Mouse (Mus musculus): ENCODE results near the gene Olfr91. TPM values are rescaled to one million over a fixed set of nuclear protein-coding genes. Genes with fewer than 3 reads are reported as not detected.

Olfr91 gene
- polyA plus RNA-seq, 1 experiment from 2014 or later = not detected

Other genes starting within 250 kb of the Olfr91 start
- gene Trim15, start 231.1 kb downstream of the Olfr91 start, polyA plus RNA-seq (2014; fragmentation: Nextera tagmentation; extraction: Ambion mirVana) = 0.48 and 0.51 TPM in 2 replicates
- gene Trim10, start 228.7 kb downstream of the Olfr91 start, polyA plus RNA-seq (2014; fragmentation: Nextera tagmentation; extraction: Ambion mirVana) = 7.7 and 8.1 TPM in 2 replicates
- gene Trim40, start 208.2 kb downstream of the Olfr91 start, polyA plus RNA-seq (2014; fragmentation: Nextera tagmentation; extraction: Ambion mirVana) = not detected in 2 replicates
- not detected in 2 replicates for gene Trim31, start 200.2 kb downstream of the Olfr91 start, polyA plus RNA-seq (2014; fragmentation: Nextera tagmentation; extraction: Ambion mirVana)
- gene Rnf39, start 155.4 kb downstream of the Olfr91 start, polyA plus RNA-seq (2014; fragmentation: Nextera tagmentation; extraction: Ambion mirVana) = 0.46 TPM in 2 replicates
- gene Ppp1r11, start 146.5 kb downstream of the Olfr91 start, polyA plus RNA-seq (2014; fragmentation: Nextera tagmentation; extraction: Ambion mirVana) = 152 and 157 TPM in 2 replicates
- 83.5 and 86.7 TPM in 2 replicates for gene Znrd1, start 139.7 kb downstream of the Olfr91 start, polyA plus RNA-seq (2014; fragmentation: Nextera tagmentation; extraction: Ambion mirVana)
- gene Znrd1as, start 139.7 kb downstream of the Olfr91 start, polyA plus RNA-seq (2014; fragmentation: Nextera tagmentation; extraction: Ambion mirVana) = 8.5 and 9.4 TPM in 2 replicates
- gene 2410137M14Rik, start 117.0 kb downstream of the Olfr91 start, polyA plus RNA-seq (2014; fragmentation: Nextera tagmentation; extraction: Ambion mirVana) = 0.39 TPM in 1 of 2 replicates, not detected in the other
- 0.41 and 0.67 TPM in 2 replicates for gene H2-M5, start 108.7 kb downstream of the Olfr91 start, polyA plus RNA-seq (2014; fragmentation: Nextera tagmentation; extraction: Ambion mirVana)
- gene Zfp57, start 97.1 kb downstream of the Olfr91 start, polyA plus RNA-seq (2014; fragmentation: Nextera tagmentation; extraction: Ambion mirVana) = 89.9 and 102 TPM in 2 replicates
- gene Mog, start 74.9 kb downstream of the Olfr91 start, polyA plus RNA-seq (2014; fragmentation: Nextera tagmentation; extraction: Ambion mirVana) = 0.18 and 0.42 TPM in 2 replicates
- 14.3 and 14.5 TPM in 2 replicates for gene Gabbr1, start 52.3 kb downstream of the Olfr91 start, polyA plus RNA-seq (2014; fragmentation: Nextera tagmentation; extraction: Ambion mirVana)
- gene Olfr90, start 9.8 kb downstream of the Olfr91 start, polyA plus RNA-seq (2014; fragmentation: Nextera tagmentation; extraction: Ambion mirVana) = not detected in 2 replicates
- gene Olfr92, start 21.8 kb upstream of the Olfr91 start, polyA plus RNA-seq (2014; fragmentation: Nextera tagmentation; extraction: Ambion mirVana) = not detected in 2 replicates
- gene Olfr93, start 63.2 kb upstream of the Olfr91 start, polyA plus RNA-seq (2014; fragmentation: Nextera tagmentation; extraction: Ambion mirVana) = not detected in 2 replicates
- not detected in 2 replicates for gene Ubd, start 95.6 kb upstream of the Olfr91 start, polyA plus RNA-seq (2014; fragmentation: Nextera tagmentation; extraction: Ambion mirVana)
- not detected in 2 replicates for gene Olfr94, start 102.7 kb upstream of the Olfr91 start, polyA plus RNA-seq (2014; fragmentation: Nextera tagmentation; extraction: Ambion mirVana)
- not detected in 2 replicates for gene Olfr95, start 114.8 kb upstream of the Olfr91 start, polyA plus RNA-seq (2014; fragmentation: Nextera tagmentation; extraction: Ambion mirVana)
- gene Olfr96, start 121.9 kb upstream of the Olfr91 start, polyA plus RNA-seq (2014; fragmentation: Nextera tagmentation; extraction: Ambion mirVana) = not detected in 2 replicates
- gene Olfr97, start 139.1 kb upstream of the Olfr91 start, polyA plus RNA-seq (2014; fragmentation: Nextera tagmentation; extraction: Ambion mirVana) = not detected in 2 replicates
- not detected in 2 replicates for gene Olfr98, start 165.5 kb upstream of the Olfr91 start, polyA plus RNA-seq (2014; fragmentation: Nextera tagmentation; extraction: Ambion mirVana)
- gene H2-M3, start 171.9 kb upstream of the Olfr91 start, polyA plus RNA-seq (2014; fragmentation: Nextera tagmentation; extraction: Ambion mirVana) = 1.4 and 1.8 TPM in 2 replicates
- gene Olfr99, start 185.2 kb upstream of the Olfr91 start, polyA plus RNA-seq (2014; fragmentation: Nextera tagmentation; extraction: Ambion mirVana) = not detected in 2 replicates
- gene Olfr101, start 206.0 kb upstream of the Olfr91 start, polyA plus RNA-seq (2014; fragmentation: Nextera tagmentation; extraction: Ambion mirVana) = not detected in 2 replicates
- gene Olfr102, start 218.8 kb upstream of the Olfr91 start, polyA plus RNA-seq (2014; fragmentation: Nextera tagmentation; extraction: Ambion mirVana) = not detected in 2 replicates
- not detected in 2 replicates for gene Olfr103, start 241.4 kb upstream of the Olfr91 start, polyA plus RNA-seq (2014; fragmentation: Nextera tagmentation; extraction: Ambion mirVana)